ENCODE assay signal across 34 mouse cellular contexts in the genomic region with DNA sequence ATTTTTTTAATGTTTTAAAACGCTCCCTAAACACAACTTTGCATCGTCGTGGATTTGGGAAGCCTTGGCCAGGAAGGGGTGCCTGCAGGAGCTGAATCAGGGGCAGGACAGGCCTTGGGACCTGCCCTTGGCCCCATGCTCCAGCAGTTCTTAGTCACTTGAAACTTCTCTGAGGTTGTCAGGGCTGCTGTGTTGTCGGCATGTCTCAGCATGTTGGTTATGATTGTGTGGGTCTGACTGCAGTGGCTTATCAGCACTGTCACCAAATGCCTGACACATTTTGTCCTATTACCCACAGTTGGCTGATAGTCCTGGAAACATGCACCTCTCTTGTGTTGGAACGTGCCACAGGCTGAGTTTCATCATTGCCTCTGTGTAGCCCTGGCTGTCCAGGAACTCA. TPM values are rescaled to one million over a fixed set of nuclear protein-coding genes. Genes with fewer than 3 reads are reported as not detected.
DNase-seq lines count a peak whose midpoint lies in the region; ATAC-seq lines count a peak whose summit lies in the region.
"Had no signal": no experiment of that assay in that cellular context is flagged by ENCODE, and none has a peak within 500 bp of the region (broad histone marks: within the 10 kb centered on the region; RNA-seq: fewer than 3 reads in every experiment).

No protein-coding gene starts in this region.

- 56% methylated on average over 5 of the region's 5 CpGs for WGBS in heart, embryonic 15.5 days
- WGBS in liver, embryonic 11.5 days = 77% methylated on average over 5 of the region's 5 CpGs

- ATAC-seq in heart, embryonic 15.5 days (replicated peaks; ENCODE audit: insufficient number of reproducible peaks, insufficient read depth, low FRiP score, low read depth) = no peak
- no peak for ATAC-seq in liver, embryonic 11.5 days (replicated peaks; ENCODE audit: low FRiP score)
- ATAC-seq: CD4-positive, CD25-positive, alpha-beta regulatory T cell, adult 4 months; forebrain, postnatal 0 days; inflammation-experienced regulatory T-cells, adult 6 months; midbrain, embryonic 15.5 days had no signal

- peak overlapping the region; percentile 44; the same call in 1 of the 2 replicates for H3K27ac ChIP-seq in heart, embryonic 15.5 days
- no peak overlapping the region for H3K27ac ChIP-seq in liver, embryonic 11.5 days (ENCODE audit: low read depth, low read length)
- H3K27ac ChIP-seq: embryonic facial prominence, embryonic 10.5 days; embryonic facial prominence, embryonic 15.5 days; forebrain, embryonic 12.5 days; hindbrain, embryonic 15.5 days; limb, embryonic 12.5 days; midbrain, embryonic 10.5 days; midbrain, embryonic 15.5 days had no signal

- no peaks in the 10 kb centered on the region for H3K27me3 ChIP-seq in heart, embryonic 15.5 days
- no peaks in the 10 kb centered on the region for H3K27me3 ChIP-seq in liver, embryonic 11.5 days (replicated peaks; ENCODE audit: control insufficient read depth, insufficient read depth, low read length)
- H3K27me3 ChIP-seq: embryonic facial prominence, embryonic 15.5 days; forebrain, embryonic 12.5 days; hindbrain, embryonic 15.5 days; limb, embryonic 12.5 days; lung, embryonic 15.5 days; midbrain, embryonic 15.5 days had no signal

- no peak overlapping the region for H3K9ac ChIP-seq in heart, embryonic 15.5 days
- no peak overlapping the region for H3K9ac ChIP-seq in liver, embryonic 11.5 days (ENCODE audit: low read depth, low read length)
- H3K9ac ChIP-seq: embryonic facial prominence, embryonic 15.5 days; forebrain, embryonic 12.5 days; forebrain, postnatal 0 days; hindbrain, embryonic 15.5 days; limb, embryonic 12.5 days; lung, embryonic 15.5 days; midbrain, embryonic 15.5 days had no signal

- no peak overlapping the region for H3K4me2 ChIP-seq in heart, embryonic 15.5 days
- no peak overlapping the region for H3K4me2 ChIP-seq in liver, embryonic 11.5 days
- H3K4me2 ChIP-seq: embryonic facial prominence, embryonic 15.5 days; forebrain, embryonic 12.5 days; hindbrain, embryonic 15.5 days; limb, embryonic 12.5 days; lung, embryonic 15.5 days; midbrain, embryonic 15.5 days had no signal

- H3K4me3 ChIP-seq in heart, embryonic 15.5 days = no peak overlapping the region
- no peak overlapping the region for H3K4me3 ChIP-seq in liver, embryonic 11.5 days (ENCODE audit: low read depth, low read length)
- H3K4me3 ChIP-seq: embryonic facial prominence, embryonic 10.5 days; embryonic facial prominence, embryonic 15.5 days; forebrain, embryonic 12.5 days; hindbrain, embryonic 15.5 days; limb, embryonic 12.5 days; lung, embryonic 15.5 days; midbrain, embryonic 10.5 days; midbrain, embryonic 15.5 days had no signal

- no peak for DNase-seq in heart, postnatal 4 days
- peak; percentile 23 to 35 for DNase-seq in urinary bladder, postnatal 36 days (ENCODE audit: low spot score in 2 of 2)
- no peak for DNase-seq in urinary bladder, adult 2 months (ENCODE audit: low spot score)
- DNase-seq in adrenal gland, postnatal 25 days = peak; percentile 44
- DNase-seq in liver, embryonic 11.5 days (ENCODE audit: low spot score) = no peak
- no peak for DNase-seq in thymus, postnatal 4 days
- DNase-seq: cerebellum, adult 8-10 months; cerebellum, postnatal 25 days; forebrain, postnatal 0 days; kidney, adult 11 months; kidney, postnatal 14 days; layer of hippocampus, adult 9-11 months; right cerebral cortex, postnatal 25 days; thymus, adult 2 months had no signal

- peaks cover 10% of the 10 kb centered on the region; the same call in 1 of the 2 replicates for H3K4me1 ChIP-seq in heart, embryonic 15.5 days (replicated peaks)
- no peaks in the 10 kb centered on the region for H3K4me1 ChIP-seq in liver, embryonic 11.5 days (replicated peaks; ENCODE audit: control insufficient read depth, insufficient read depth, low read length)

- no peaks in the 10 kb centered on the region for H3K9me3 ChIP-seq in heart, embryonic 15.5 days (replicated peaks)
- no peaks in the 10 kb centered on the region for H3K9me3 ChIP-seq in liver, embryonic 11.5 days (ENCODE audit: control insufficient read depth, low read length)
- H3K9me3 ChIP-seq: embryonic facial prominence, embryonic 10.5 days; embryonic facial prominence, embryonic 15.5 days; forebrain, embryonic 12.5 days; hindbrain, embryonic 15.5 days; limb, embryonic 12.5 days; lung, embryonic 15.5 days; midbrain, embryonic 10.5 days; midbrain, embryonic 15.5 days had no signal

- peaks cover 58% of the 10 kb centered on the region for H3K36me3 ChIP-seq in heart, embryonic 15.5 days
- peaks cover 66% of the 10 kb centered on the region for H3K36me3 ChIP-seq in liver, embryonic 11.5 days (ENCODE audit: control insufficient read depth, insufficient read depth, low read length)

RNA-seq across cellular contexts. Expression of a gene that starts 19.8 kb away (rescaled TPM):
- 13.9 and 24.6 TPM in 2 replicates for polyA plus RNA-seq in heart, embryonic 15.5 days (2015; fragmentation: Nextera tagmentation; extraction: Ambion mirVana)
- total RNA-seq in heart, postnatal 4 days (2021) = 10 to 100 TPM; 38.2 to 38.5 TPM
- 21.6 and 31.5 TPM in 2 replicates for polyA plus RNA-seq in urinary bladder, adult 2 months (2012; rRNA removed)
- 82.0 and 87.5 TPM in 2 replicates for total RNA-seq in adrenal gland, postnatal 25 days (2021)
- 66.7 and 74.5 TPM in 2 replicates for polyA plus RNA-seq in liver, embryonic 11.5 days (2014; fragmentation: Nextera tagmentation; extraction: Ambion mirVana)

RNA-seq across cellular contexts. Expression of a gene that starts 22.4 kb away (rescaled TPM):
- polyA plus RNA-seq in heart, embryonic 15.5 days (2015; fragmentation: Nextera tagmentation; extraction: Ambion mirVana) = 0.30 TPM in 1 of 2 replicates, not detected in the other
- total RNA-seq in heart, postnatal 4 days (2021) = not detected
- polyA plus RNA-seq in urinary bladder, adult 2 months (2012; rRNA removed) = not detected in 2 replicates
- total RNA-seq in adrenal gland, postnatal 25 days (2021) = 0.15 TPM in 1 of 2 replicates, not detected in the other
- polyA plus RNA-seq in liver, embryonic 11.5 days (2014; fragmentation: Nextera tagmentation; extraction: Ambion mirVana) = not detected in 2 replicates
- total RNA-seq: forebrain, postnatal 0 days; gastrocnemius, adult 8-10 months; hematopoietic stem cell, adult 5-6 weeks; liver, adult 2 months; megakaryocyte progenitor cell, adult 5-6 weeks had no signal
- polyA plus RNA-seq: CD4-positive, CD25-positive, alpha-beta regulatory T cell, adult 4 months; embryonic facial prominence, embryonic 10.5 days; embryonic facial prominence, embryonic 15.5 days; forebrain, embryonic 12.5 days; hindbrain, embryonic 15.5 days; inflammation-experienced regulatory T-cells, adult 6 months; kidney, embryonic 14.5 days; limb, embryonic 12.5 days; liver, adult 2 months; liver, embryonic 16.5 days; neural tube, embryonic 11.5 days had no signal

RNA-seq across cellular contexts. Expression of a gene that starts 53.9 kb away (rescaled TPM):
- 1.9 and 2.5 TPM in 2 replicates for polyA plus RNA-seq in heart, embryonic 15.5 days (2015; fragmentation: Nextera tagmentation; extraction: Ambion mirVana)
- under 1 TPM; 0.63 to 0.74 TPM for total RNA-seq in heart, postnatal 4 days (2021)
- polyA plus RNA-seq in urinary bladder, adult 2 months (2012; rRNA removed) = 15.6 and 15.9 TPM in 2 replicates
- total RNA-seq in adrenal gland, postnatal 25 days (2021) = 0.76 TPM in 1 of 2 replicates, not detected in the other
- polyA plus RNA-seq in liver, embryonic 11.5 days (2014; fragmentation: Nextera tagmentation; extraction: Ambion mirVana) = 0.32 and 0.34 TPM in 2 replicates
- total RNA-seq: forebrain, postnatal 0 days; gastrocnemius, adult 8-10 months; left cerebral cortex, adult 18-20 months; left cerebral cortex, postnatal 14 days had no signal
- polyA plus RNA-seq: limb, embryonic 12.5 days had no signal

RNA-seq across cellular contexts. Expression of a gene that starts 54.3 kb away (rescaled TPM):
- 15.3 and 21.8 TPM in 2 replicates for polyA plus RNA-seq in heart, embryonic 15.5 days (2015; fragmentation: Nextera tagmentation; extraction: Ambion mirVana)
- 10 to 100 TPM; 45.9 to 46.7 TPM for total RNA-seq in heart, postnatal 4 days (2021)
- 30.0 and 30.8 TPM in 2 replicates for polyA plus RNA-seq in urinary bladder, adult 2 months (2012; rRNA removed)
- total RNA-seq in adrenal gland, postnatal 25 days (2021) = 10.0 and 16.6 TPM in 2 replicates
- 5.0 and 6.7 TPM in 2 replicates for polyA plus RNA-seq in liver, embryonic 11.5 days (2014; fragmentation: Nextera tagmentation; extraction: Ambion mirVana)

Comparison
In these comparisons a context has a peak if more than half of its experiments do, and no peak if none do; other contexts are left out.
1. DNase-seq: peak in urinary bladder, postnatal 36 days (2 of 2) and adrenal gland, postnatal 25 days (single experiment); none in heart, postnatal 4 days (single experiment), urinary bladder, adult 2 months (single experiment), liver, embryonic 11.5 days (single experiment) and thymus, postnatal 4 days (single experiment).